Comparison of ENCODE assay signal across 27 mouse cellular contexts in the genomic region with DNA sequence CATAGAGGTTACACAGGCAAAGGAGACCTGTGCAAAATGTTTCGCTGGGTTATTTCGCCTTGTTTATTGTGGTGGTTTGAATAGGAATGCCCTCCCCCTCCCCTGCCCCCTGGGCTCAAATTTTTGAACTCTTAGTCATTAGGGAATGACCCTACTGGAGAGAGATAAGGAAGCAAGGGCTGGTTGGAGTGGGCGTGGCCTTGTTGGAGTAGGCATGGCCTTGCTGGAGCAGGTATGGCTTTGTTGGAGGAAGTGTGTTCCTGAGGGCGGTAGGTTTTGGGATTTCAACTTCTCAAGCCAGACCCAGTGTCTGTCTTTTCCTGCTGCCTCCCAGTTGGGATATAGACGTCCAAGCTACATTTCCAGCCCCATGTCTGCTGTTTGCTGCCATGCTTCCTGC.
"Had no signal": no experiment of that assay in that cellular context is flagged by ENCODE, and none has a peak within 500 bp of the region (broad histone marks: within the 10 kb centered on the region; RNA-seq: fewer than 3 reads in every experiment).

No protein-coding gene starts in this region.

- H3K4me2 ChIP-seq: heart, embryonic 11.5 days; heart, embryonic 13.5 days; heart, embryonic 15.5 days; hindbrain, embryonic 12.5 days; hindbrain, embryonic 14.5 days; intestine, embryonic 15.5 days; kidney, embryonic 15.5 days; limb, embryonic 13.5 days; limb, embryonic 15.5 days; liver, embryonic 12.5 days had no signal

- H3K36me3 ChIP-seq: heart, embryonic 13.5 days; heart, embryonic 15.5 days; hindbrain, embryonic 10.5 days; hindbrain, embryonic 12.5 days; intestine, embryonic 15.5 days; kidney, embryonic 15.5 days; limb, embryonic 13.5 days; limb, embryonic 15.5 days; liver, embryonic 12.5 days had no signal

- DNase-seq: gastrocnemius, adult 2 months; gastrocnemius, postnatal 10 days; gastrocnemius, postnatal 25 days; heart, adult 2 months; heart, postnatal 4 days; kidney, adult 11 months; kidney, adult 2 months; kidney, adult 9 months; kidney, postnatal 14 days; kidney, postnatal 36 days; layer of hippocampus, adult 9-11 months; layer of hippocampus, postnatal 36 days; left cerebral cortex, postnatal 4 days had no signal

- H3K27ac ChIP-seq: gastrocnemius, adult 2 months; heart, adult 2 months; heart, embryonic 13.5 days; heart, embryonic 15.5 days; hindbrain, embryonic 10.5 days; hindbrain, embryonic 12.5 days; hindbrain, embryonic 14.5 days; intestine, embryonic 15.5 days; kidney, embryonic 15.5 days; kidney, postnatal 0 days; limb, embryonic 13.5 days; limb, embryonic 15.5 days; liver, embryonic 12.5 days had no signal

- H3K27me3 ChIP-seq: intestine, embryonic 15.5 days had no signal

- ATAC-seq: hindbrain, embryonic 16.5 days; inflammation-experienced regulatory T-cells, adult 6 months; intestine, embryonic 15.5 days; liver, embryonic 12.5 days had no signal

- H3K9ac ChIP-seq: heart, embryonic 13.5 days; heart, embryonic 15.5 days; hindbrain, embryonic 12.5 days; hindbrain, embryonic 14.5 days; intestine, embryonic 15.5 days; kidney, embryonic 15.5 days; limb, embryonic 13.5 days; limb, embryonic 15.5 days; liver, embryonic 12.5 days had no signal

- H3K4me3 ChIP-seq: gastrocnemius, adult 2 months; heart, adult 2 months; heart, embryonic 13.5 days; heart, embryonic 15.5 days; hindbrain, embryonic 10.5 days; hindbrain, embryonic 12.5 days; intestine, embryonic 15.5 days; kidney, embryonic 15.5 days; limb, embryonic 13.5 days; limb, embryonic 15.5 days; liver, embryonic 12.5 days had no signal

- H3K9me3 ChIP-seq: heart, embryonic 13.5 days; heart, embryonic 15.5 days; hindbrain, embryonic 10.5 days; hindbrain, embryonic 12.5 days; intestine, embryonic 15.5 days; kidney, embryonic 15.5 days; limb, embryonic 13.5 days; limb, embryonic 15.5 days; liver, embryonic 12.5 days had no signal
